Mouse (Mus musculus): ENCODE measurements around the gene Gfral. TPM values are rescaled to one million over a fixed set of nuclear protein-coding genes. Genes with fewer than 3 reads are reported as not detected.

The Gfral gene
- not detected in 2 replicates for polyA plus RNA-seq (2012)

DNA sequence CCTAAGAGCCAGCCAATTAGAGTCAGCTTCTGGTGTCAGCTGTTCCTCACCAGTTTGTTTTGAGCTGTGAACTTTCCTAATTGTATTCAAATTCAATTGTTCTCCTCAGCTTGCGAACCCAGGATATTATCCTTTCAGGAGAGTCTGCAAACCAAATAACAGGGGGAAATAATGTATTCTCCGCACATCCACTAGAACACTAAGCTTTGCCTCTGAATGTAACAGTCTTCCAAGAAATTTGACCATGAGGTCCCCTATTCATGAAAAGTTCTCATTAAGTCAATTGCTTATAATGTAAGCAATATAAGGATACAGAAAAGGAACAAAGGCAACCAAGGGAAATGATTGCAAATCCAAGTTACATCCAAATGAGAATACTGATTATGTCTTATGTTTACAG lies at the start of gene Gfral:
TSS of gene Gfral (minus strand) at position 101 of the 400 bp plus-strand sequence.
- no peak for TF ChIP-seq GATA1 (IDR thresholded peaks at IDR 0.05; ENCODE audit: low read length)

DNA sequence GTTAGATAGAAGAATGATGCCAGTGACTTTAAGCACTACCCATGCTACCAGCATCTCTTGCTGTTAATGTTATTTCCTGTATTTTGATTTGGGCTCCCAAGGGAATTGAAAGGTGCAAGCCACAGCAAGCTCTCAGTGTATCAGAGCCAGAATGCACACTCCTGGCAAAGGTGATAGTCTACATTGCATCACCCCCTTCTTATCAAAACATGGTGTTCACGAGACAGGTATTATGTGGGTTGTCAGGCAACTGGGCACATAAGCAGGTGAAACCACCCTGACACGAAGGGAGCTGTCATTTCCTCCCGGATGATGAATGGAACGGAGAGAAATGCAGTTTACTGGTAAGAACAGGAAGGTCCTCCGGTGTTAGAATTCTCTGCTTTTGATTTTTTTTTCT lies 44.3 kb upstream of the Gfral start:
- no peak for TF ChIP-seq GATA1 (IDR thresholded peaks at IDR 0.05; ENCODE audit: low read length)

DNA sequence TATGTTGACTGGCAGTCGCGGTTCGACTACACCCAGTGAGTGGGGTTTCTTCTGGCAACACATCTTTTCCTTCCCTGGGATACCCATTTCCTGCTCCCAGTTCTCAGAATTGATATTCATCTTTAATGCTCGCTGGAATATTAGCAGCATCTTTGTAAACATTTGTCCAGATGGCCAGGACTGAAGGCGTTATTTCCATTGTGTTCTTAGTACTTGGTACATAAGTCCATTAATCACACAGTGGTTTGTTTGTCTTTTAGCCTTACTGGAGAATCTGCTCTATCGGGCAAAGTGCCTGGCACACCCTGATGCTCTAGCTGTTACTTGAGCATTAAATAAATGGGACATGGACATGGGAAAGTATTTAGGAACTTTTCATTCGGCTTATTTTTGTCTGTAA lies 39.1 kb upstream of the Gfral start:
- TF ChIP-seq GATA1 (IDR thresholded peaks at IDR 0.05; ENCODE audit: low read length) = no peak

DNA sequence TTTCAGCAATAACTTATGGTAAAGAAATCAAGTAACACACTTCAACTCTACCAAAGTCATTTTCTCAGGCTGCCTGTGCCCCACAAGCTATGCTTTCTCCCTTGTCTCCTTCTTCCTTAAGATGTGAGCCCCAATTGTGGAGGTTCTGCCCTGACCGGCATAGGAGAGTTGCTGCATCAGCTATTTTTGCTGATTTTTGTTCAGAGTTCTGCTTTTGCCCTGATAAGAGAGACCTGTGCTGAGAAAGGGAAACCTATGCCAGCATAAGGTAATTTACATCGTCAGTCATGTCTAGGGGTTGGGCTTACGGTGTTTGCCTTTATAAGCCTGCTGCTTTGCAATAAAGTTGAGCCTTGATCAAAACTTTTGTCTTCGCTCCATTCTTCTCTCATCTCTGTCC lies 38.7 kb upstream of the Gfral start:
- no peak for TF ChIP-seq GATA1 (IDR thresholded peaks at IDR 0.05; ENCODE audit: low read length)

GRCm38 (mm10) chr9:76242322-76242721 lies 28.9 kb upstream of the Gfral start:
- no peak for TF ChIP-seq GATA1 (IDR thresholded peaks at IDR 0.05; ENCODE audit: low read length)

GRCm38 (mm10) chr9:76237946-76238345 lies 24.5 kb upstream of the Gfral start:
- TF ChIP-seq GATA1 (IDR thresholded peaks at IDR 0.05; ENCODE audit: low read length) = no peak

- no peak for TF ChIP-seq GATA1 (IDR thresholded peaks at IDR 0.05; ENCODE audit: low read length)
Measured at GRCm38 (mm10) chr9:76237243-76237642, 23.8 kb upstream of the Gfral start.

GRCm38 (mm10) chr9:76236626-76237025 lies 23.2 kb upstream of the Gfral start:
- TF ChIP-seq GATA1 (IDR thresholded peaks at IDR 0.05; ENCODE audit: low read length) = no peak

DNA sequence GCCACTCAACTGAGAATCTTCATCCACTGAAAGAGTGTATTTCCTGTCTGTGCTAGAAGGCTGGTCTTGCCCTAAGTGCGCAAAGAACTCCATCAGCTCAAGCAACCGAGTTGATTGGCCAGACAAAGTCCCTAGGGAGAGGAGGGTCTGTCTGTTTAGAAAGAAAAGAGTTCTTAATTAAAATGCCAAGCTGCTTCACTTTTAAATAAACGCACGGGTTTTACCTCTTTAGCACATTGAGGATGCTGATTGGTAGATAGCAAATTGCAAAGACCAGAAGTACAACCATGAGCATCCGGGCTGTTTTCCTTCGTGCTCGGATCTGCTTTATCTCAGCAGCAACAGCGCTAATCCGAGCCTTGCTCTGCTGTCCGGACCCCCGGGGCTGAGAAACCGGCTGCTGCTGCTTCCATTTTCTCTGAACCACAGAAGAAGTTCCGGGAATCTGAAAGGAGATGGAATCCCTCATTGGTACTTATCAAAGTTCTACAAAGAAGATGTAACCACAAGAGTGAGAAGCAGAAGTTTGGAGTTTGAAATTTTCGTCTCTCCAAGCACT lies 22.6 kb upstream of the Gfral start:
- TF ChIP-seq GATA1 (IDR thresholded peaks at IDR 0.05; ENCODE audit: low read length) = peak; percentile 41

GRCm38 (mm10) chr9:76234899-76235298 lies 21.4 kb upstream of the Gfral start:
- no peak for TF ChIP-seq GATA1 (IDR thresholded peaks at IDR 0.05; ENCODE audit: low read length)

- TF ChIP-seq GATA1 (IDR thresholded peaks at IDR 0.05; ENCODE audit: low read length) = no peak
Measured at GRCm38 (mm10) chr9:76230400-76230799, 16.9 kb upstream of the Gfral start.

GRCm38 (mm10) chr9:76217178-76217975 lies 3.9 kb upstream of the Gfral start:
- TF ChIP-seq GATA1 (IDR thresholded peaks at IDR 0.05; ENCODE audit: low read length) = no peak

DNA sequence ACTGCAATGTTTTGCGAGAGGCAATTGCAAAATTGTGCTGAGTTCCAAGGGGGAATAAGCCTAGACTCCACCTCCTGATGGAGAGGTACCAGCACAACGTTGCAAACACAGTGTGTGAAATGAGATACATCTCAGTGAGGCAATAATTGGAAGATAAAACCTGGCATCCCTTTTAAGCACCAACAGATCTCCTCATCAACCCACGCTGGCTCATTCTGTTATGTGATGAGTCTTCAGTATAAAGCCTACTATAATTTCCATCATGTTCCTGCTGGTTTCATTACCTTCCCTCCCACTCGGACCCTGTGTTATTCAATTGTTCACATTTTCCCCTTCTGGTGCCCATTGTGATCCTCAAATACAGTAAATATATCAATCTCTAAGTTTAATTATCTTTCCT lies 1.2 kb upstream of the Gfral start:
- TF ChIP-seq GATA1 (IDR thresholded peaks at IDR 0.05; ENCODE audit: low read length) = no peak

GRCm38 (mm10) chr9:76196917-76197316 lies 16.5 kb downstream of the Gfral start:
- no peak for TF ChIP-seq GATA1 (IDR thresholded peaks at IDR 0.05; ENCODE audit: low read length)

GRCm38 (mm10) chr9:76179221-76179620 lies 34.2 kb downstream of the Gfral start:
- no peak for TF ChIP-seq GATA1 (IDR thresholded peaks at IDR 0.05; ENCODE audit: low read length)

DNA sequence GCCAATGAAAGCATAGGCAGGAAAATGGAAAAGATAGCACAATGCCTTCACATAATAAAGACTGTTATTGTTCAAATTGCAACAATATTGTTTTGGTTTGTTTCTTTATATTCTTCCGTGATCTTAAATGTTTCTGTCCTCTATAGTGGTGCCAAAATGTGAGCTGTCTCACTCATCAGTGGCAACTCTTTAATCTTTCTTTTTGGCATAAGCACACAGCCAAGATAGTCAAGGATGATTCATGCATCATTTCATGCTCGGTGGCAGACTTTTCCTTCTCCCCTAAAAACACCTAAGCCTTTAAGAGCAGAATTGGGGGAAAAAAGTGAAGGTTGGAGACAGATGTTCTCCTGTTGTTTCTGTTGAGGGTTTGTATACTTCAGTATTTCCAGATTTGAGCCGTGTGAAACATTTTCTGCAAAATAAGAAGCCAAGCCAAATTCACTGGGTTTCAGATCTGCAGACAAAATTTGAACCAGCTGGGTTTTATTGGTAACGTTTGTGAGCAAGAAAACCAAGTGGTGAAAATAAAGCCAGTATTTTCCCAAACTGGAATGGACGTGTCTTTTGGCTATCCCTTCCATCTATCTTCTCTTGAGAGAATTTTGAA lies 40.7 kb downstream of the Gfral start:
- no peak for TF ChIP-seq GATA1 (IDR thresholded peaks at IDR 0.05; ENCODE audit: low read length)

GRCm38 (mm10) chr9:76168355-76168754 lies 45.1 kb downstream of the Gfral start:
- no peak for TF ChIP-seq GATA1 (IDR thresholded peaks at IDR 0.05; ENCODE audit: low read length)
